Mouse (Mus musculus) urinary bladder, postnatal 14 days (tissue): ENCODE results near the gene Gnb1.
A peak's percentile ranks its signal among the peaks of the same experiment; 100 is the strongest.

ENCODE experiments used
- DNase-seq: peaks from one replicate; pipeline ENCODE4 v3.0.0; 2021; ENCODE audit warnings: low spot score

The Gnb1 gene

GRCm38 (mm10) chr4:155578336-155579125 is 87.4 kb downstream of the Gnb1 start:
- DNase-seq = peak; percentile 46

DNA sequence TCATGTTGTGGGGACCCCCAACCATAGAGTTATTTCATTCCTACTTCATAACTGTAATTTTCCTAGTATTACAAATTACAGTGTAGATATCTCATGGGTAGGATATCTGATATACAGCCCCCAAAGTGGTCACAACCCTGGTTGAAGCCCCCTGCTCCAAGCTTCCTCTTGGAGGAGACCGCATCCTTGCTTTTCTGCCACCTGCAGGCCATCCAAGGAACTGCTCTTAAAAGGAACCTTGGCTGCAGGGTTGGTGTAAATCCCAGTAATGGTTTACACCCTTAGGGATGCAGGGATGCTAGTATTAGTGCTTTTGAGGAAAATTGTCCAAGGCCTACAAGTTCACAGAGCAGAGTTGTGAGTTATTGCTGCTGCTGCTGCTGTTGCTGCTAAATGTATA is 89.3 kb downstream of the Gnb1 start:
- peak; percentile 68 for DNase-seq

GRCm38 (mm10) chr4:155582279-155582905 is 91.2 kb downstream of the Gnb1 start:
- peak; percentile 66 for DNase-seq

DNA sequence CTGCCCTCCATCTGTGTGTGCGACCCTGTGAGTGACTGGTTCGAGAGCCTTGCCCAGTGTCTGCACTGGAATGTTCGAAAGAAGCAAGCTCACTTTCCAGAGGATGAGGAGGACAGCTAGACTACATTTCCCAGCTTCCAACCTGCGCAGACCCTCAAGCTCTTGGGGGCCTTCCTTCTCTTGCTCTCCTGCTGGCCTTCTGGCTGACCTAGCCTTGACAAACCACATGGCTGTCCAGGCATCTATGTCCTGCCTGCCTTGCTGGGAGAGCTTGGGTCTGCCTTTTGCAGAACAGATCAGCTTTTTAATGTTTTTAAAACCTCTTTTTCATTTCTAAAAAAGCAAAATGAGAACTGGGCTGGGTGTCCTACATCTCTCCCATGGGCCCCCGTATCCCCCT is 98.2 kb downstream of the Gnb1 start:
- no peak for DNase-seq

- no peak for DNase-seq
Observed at GRCm38 (mm10) chr4:155591012-155591719, 100.0 kb downstream of the Gnb1 start.

GRCm38 (mm10) chr4:155593780-155594179 is 102.6 kb downstream of the Gnb1 start:
- DNase-seq = no peak

- no peak for DNase-seq
Observed at GRCm38 (mm10) chr4:155595777-155596176, 104.6 kb downstream of the Gnb1 start.

- no peak for DNase-seq
Observed at GRCm38 (mm10) chr4:155596606-155597005, 105.4 kb downstream of the Gnb1 start.

DNA sequence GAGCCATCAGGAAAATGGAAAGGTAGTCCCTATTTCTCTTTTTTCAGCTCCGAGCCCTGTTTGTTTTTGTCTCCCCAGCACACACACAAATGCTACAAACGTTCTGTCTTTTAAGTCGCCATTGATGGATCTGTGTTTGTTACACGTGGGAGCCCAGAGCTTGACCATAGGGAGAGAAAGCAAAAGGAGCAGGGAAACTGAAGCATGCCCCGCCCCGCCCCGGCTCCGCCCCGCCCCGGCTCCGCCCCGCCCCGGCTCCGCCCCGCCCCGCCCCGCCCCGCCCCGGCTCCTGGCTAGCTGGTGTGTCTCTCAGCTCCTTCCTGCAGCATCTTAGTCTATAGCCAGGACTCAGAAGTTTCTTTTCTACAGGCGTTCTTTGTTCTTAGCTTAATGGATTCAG is 107.4 kb downstream of the Gnb1 start:
- no peak for DNase-seq

DNA sequence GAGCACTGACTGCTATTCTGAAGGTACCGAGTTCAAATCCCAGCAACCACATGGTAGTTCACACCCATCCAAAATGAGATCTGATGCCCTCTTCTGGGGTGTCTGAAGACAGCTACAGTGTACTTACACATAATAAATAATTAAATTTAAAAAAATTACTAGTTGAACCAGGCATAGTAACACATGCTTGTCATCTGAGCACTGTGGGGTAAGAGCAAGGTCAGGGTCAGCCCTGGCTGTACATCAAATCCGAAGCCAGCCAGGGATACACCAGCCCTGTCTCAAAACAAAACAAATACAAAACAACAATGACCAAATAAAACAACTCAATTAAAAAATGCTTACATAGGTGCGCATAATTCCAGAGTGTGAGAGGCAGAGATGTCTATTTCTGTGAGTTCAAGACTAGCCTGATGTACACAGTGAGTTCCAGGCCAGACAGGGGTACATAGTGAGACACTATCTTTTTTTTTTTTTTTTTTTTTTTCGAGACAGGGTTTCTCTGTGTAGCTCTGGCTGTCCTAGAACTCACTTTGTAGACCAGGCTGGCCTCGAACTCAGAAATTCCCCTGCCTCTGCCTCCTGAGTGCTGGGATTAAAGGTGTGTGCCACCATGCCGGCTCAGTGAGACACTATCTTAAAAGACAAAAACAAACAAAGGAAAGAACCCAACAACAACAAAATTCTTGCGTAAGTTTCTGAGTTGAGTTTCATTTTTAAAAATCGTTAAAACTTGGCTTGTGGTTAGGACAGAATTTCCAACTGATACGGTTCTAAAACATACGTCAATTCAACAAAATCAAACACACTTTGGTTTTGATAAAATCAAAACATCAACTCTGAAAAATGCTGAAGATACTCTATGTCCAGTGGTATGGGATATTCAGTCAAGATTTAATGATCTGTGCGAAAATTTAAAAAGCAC is 109.0 kb downstream of the Gnb1 start:
- no peak for DNase-seq

GRCm38 (mm10) chr4:155601091-155601996 is 110.2 kb downstream of the Gnb1 start, which contains the start of gene Slc35e2:
Gene Slc35e2 (plus strand): TSS chr4:155601416.
- peak; percentile 93 for DNase-seq

DNA sequence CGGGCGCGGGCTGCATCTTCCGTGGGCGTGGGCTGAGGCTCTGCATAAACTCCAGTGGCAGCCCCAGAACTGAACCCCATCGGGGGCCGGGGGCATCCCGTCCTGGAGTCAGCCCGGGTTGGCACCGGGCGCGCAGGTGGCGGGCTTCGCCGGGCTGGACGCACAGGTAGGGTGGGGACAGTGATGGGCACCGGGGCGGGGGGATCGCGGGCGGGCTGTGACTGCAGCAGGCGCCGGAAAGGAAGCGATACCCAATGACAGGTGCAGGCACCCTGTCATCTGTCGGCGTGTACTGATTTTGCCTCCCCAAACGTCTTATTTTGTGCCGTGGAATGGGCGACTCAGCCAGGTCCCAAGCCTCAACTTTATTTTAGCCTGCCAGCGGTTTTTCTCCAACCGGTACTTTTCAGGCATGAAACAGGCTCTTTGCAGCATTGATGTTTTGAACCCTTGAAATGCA is 110.9 kb downstream of the Gnb1 start:
- DNase-seq = no peak

GRCm38 (mm10) chr4:155602753-155603152 is 111.6 kb downstream of the Gnb1 start:
- no peak for DNase-seq

DNA sequence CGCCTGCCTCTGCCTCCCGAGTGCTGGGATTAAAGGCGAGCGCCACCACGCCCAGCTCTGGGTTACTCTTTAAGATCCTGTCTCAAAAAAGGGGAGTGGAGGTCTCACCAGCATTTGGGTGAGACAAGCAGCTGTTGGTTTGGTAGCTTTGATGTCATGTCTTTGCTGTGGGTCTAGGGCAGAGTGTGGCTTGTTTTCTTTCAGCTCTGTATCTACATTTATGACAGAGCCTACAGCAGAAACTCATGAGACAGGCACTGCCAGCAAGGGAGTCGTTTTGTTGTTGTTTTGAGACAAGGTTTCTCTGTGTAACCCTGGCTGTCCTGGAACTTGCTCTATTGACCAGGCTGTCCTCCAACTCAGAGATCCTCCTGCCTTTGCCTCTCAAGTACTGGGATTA is 112.6 kb downstream of the Gnb1 start:
- DNase-seq = no peak

GRCm38 (mm10) chr4:155605132-155605531 is 114.0 kb downstream of the Gnb1 start:
- no peak for DNase-seq

DNA sequence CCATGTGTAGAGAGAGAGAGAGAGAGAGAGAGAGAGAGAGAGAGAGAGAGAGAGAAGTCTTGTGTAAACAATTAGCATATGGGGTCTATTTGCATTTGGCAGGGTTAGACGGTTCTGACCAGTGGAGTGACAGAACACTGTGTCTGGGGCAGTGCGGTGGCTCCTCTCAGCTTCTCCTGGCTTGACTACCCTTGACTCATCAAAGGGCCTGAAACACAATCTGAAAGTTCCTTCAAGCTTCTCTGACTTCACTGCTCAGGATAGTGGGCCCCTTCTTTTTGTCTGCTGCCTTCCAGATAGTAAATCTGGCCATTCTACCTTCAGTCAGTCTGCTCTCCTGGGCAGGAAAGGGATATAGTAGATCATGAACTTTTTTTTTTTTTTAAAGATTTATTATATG is 115.7 kb downstream of the Gnb1 start:
- no peak for DNase-seq
